Mouse (Mus musculus) macrophage (primary cell): ENCODE results near the gene Klhl26. TPM values are rescaled to one million over a fixed set of nuclear protein-coding genes. Genes with fewer than 3 reads are reported as not detected.

Experiments used
- H3K27ac ChIP-seq: fragments of 350-480 bp; formaldehyde crosslinking; 2 replicates; pipeline ENCODE4 v1.9.0; 2021
- H3K36me3 ChIP-seq: fragments of 350-480 bp; formaldehyde crosslinking; 2 replicates; pipeline ENCODE4 v1.9.0; 2021; ENCODE audit errors: inconsistent target
- H3K4me3 ChIP-seq: fragments of 350-480 bp; formaldehyde crosslinking; 2 replicates; pipeline ENCODE4 v1.9.0; 2021; ENCODE audit errors: inconsistent target
- H3K79me2 ChIP-seq: fragments of 350-480 bp; formaldehyde crosslinking; 2 replicates; pipeline ENCODE4 v1.9.0; 2021; ENCODE audit errors: inconsistent target
- WGBS: methylation state at CpG from one replicate; pipeline ENCODE4 v1.1.7; 2026; ENCODE audit warnings: inconsistent platforms; ENCODE audit not compliant: missing documents; 5-methylcytosine and 5-hydroxymethylcytosine counted together
- polyA plus RNA-seq: library from polyadenylated mRNA; stranded (reverse); fragments of 250-400 nt; gene quantifications from 3 replicates; pipeline ENCODE4 v1.2.4, GENCODE M21; 2018; ENCODE audit warnings: inconsistent platforms

Klhl26 gene
- polyA plus RNA-seq, 1 experiment from 2014 or later: 5.9 TPM

DNA sequence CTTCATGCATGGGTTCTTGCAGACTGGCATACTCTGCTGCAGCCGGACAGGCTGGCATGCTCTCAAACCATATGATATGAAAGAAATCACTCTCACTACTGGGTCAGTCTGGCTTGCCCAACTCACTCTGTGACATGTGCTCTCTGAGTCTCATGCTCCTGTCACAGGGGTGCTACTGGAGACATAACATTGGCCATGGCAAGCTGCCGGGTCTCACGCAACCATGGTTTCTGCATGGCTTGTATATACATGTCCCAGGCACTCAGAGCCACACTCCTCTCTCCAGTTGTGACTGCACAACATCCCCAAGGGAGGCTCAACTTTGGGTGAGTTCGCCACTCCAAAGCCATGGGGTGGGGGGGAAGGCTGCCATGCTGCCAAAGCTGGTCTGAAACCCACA is 45.6 kb downstream of the Klhl26 start:
- WGBS: 98% methylated on average over 4 of the region's 4 CpGs
- Histone ChIP-seq H3K27ac (no peak overlapping the region), H3K4me3 (no peak overlapping the region), H3K79me2 (no peaks in the 10 kb centered on the region), H3K36me3 (no peaks in the 10 kb centered on the region)

DNA sequence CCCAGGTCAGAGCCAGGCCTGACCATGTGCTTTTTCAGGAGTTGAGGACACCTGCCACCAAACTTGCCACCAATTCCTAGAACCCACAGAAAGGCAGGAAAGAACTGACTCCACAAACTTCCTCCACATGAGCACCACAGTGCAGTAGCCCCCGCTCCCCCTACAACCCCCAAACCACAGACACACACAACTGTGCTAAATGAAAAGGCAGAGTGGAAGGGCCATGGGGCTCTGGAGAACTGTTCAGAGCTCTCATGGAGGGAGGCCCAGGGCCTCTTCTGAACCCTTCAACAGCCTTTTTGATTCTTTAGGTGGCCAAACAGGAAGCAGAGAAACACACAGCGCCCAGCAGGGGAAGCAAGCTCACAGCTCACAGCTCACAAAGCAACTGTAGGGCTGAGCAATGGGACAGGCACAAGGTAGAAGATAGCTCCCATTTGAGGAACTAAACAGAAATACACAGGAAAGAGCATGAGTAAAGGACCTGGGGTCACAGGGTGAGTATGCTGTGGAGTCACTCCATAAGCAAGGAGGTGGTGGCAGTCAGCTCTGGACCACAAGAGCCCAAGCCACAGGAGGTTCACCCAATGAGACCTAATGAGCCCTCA is 50.4 kb downstream of the Klhl26 start:
- Histone ChIP-seq H3K4me3 (no peak overlapping the region), H3K36me3 (no peaks in the 10 kb centered on the region), H3K27ac (no peak overlapping the region), H3K79me2 (no peaks in the 10 kb centered on the region)
- 0% methylated on average over 2 of the region's 2 CpGs for WGBS

DNA sequence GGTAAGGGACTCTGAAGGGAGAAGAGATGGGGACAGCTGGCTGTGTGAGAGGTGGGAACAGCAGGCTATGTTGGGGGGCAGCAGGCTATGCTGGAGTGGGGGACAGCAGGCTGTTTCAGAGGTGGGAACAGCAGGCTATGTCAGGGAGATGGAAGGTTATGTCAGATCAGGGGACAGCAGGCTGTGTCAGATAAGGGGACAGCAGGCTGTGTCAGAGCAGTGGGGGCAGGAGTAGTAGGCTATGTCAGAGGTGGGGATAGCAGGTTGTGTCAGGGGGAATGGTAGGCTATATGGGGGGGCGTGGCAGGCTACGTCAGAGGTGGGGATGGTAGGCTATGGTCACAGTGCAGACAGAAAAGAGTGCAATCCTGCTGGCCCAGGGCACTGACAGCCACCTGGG is 54.0 kb downstream of the Klhl26 start:
- WGBS: 96% methylated on average over 2 of the region's 2 CpGs
- no peaks in the 10 kb centered on the region for H3K36me3 ChIP-seq
- H3K27ac ChIP-seq: no peak overlapping the region
- no peaks in the 10 kb centered on the region for H3K79me2 ChIP-seq
- H3K4me3 ChIP-seq: no peak overlapping the region

DNA sequence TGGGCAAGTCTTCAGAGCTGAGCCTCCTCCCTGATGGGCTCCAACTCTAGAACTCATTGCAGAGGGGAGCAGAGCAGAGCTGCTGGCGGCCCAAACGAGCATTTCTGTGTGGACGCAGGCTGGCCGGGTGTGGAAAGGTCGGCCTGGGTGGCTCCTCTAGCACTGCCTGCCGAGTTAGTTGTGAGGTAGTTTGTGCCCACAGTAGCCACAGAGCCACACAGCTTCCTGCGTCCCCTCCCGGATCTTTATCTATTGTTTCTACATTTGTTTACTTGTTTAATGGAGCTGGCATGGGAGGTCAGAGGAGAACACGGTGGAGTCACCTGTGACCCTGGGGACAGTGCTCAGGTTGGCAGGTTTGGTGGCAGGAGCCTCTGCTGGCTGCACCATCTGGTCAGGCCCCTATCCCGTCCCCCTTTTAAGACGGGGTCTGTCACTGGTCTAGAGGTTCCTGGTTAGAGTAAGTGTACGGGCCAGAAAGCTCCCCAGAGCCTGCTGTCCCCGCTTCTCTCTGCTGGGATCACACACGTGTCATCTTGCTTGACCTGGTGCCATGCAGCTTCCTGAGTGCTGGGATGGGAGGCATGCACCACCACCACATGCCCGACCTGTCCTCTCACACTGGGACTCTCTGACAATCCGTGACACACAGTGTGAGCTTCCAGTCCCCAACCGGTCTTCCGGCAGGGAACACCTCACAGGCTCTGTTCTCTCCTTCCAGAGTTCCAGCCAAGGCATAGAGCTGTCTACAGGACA is 55.2 kb downstream of the Klhl26 start:
- 54% methylated on average over 18 of the region's 18 CpGs for WGBS
- H3K27ac ChIP-seq: no peak overlapping the region

DNA sequence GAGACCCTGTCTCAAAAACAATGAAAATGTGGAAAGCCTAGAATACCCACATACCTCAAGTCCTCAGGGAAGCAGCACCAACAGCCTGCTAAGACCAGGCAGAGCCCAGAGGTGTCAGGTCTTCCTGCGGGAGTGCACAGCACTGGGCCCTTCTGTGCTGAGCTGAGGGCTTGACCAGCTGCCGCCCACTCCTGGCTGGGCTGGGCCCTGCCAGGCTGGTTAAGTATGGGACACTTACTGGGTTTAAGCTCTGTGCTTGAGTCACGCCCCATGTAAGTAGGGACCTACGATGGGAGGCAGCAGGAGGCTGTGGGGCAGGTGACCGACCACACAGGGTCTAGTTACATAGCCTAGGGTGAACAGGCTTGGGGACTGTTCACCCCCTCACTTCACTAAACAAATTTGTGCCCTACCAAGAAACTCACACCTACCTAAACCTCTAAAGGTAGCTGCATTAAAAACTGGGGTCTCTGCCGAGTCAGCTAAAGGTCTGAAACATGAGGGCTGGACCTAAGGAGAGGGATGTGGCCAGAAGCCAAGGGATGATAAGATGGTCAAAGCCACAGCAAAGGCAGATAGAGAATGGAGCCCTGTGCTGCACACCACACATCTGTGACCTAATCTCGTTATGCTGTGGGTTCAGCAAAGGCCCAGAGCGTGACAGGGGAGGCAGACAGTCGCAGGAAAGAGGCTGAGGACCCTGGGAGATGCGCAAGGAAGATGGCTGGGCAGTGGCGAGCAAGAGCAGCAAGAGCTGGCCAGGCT is 56.7 kb downstream of the Klhl26 start:
- Histone ChIP-seq H3K27ac (no peak overlapping the region), H3K4me3 (no peak overlapping the region), H3K36me3 (no peaks in the 10 kb centered on the region), H3K79me2 (no peaks in the 10 kb centered on the region)
- 91% methylated on average over 11 of the region's 11 CpGs for WGBS

More for the DNA sequence above, 55.2 kb downstream of the Klhl26 start:
- no peaks in the 10 kb centered on the region for H3K36me3 ChIP-seq
- H3K4me3 ChIP-seq: no peak overlapping the region
- H3K79me2 ChIP-seq: no peaks in the 10 kb centered on the region

DNA sequence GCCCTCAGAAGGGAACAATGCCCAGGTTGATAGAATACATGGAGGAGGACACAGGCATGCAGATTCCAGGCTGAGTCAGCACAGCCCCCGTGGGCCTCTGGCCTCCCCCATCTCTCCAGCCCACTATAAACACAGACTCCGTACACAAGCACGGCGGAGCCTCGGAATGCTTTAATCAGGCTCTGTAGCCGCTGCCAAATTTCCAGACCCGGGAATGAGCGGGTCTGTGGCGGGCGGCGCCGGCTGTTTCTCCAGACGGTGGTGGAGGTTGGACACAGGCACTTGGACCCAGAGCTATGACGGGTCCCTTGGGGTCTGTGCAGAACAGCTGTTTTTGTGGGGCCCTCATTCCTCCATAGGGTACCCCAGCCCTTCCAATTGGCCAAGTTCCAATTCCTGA is 57.8 kb downstream of the Klhl26 start:
- no peak overlapping the region for H3K4me3 ChIP-seq
- H3K36me3 ChIP-seq: no peaks in the 10 kb centered on the region
- WGBS: 93% methylated on average over 14 of the region's 14 CpGs
- H3K79me2 ChIP-seq: no peaks in the 10 kb centered on the region
- no peak overlapping the region for H3K27ac ChIP-seq

DNA sequence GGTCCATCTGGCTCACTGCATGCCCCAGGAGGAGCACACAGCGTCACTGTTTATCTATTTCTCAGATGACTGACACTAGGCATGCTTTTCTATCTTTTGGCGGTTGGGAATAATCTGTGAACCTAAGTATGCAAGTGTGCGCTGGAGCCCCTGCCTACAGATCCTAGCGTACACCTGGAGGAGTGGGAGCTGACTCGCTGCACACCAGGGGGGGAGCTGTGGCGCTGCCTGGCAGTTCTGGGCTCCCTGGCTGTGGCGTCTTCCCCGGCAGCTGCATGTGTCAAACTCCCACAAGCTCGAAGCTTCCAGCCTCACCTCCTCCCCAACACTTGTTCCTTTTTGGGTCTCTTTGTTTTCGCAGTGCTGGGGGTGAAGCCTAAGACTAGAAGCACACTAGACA is 58.9 kb downstream of the Klhl26 start:
- Histone ChIP-seq H3K27ac (no peak overlapping the region), H3K36me3 (no peaks in the 10 kb centered on the region), H3K4me3 (no peak overlapping the region), H3K79me2 (no peaks in the 10 kb centered on the region)
- 89% methylated on average over 10 of the region's 10 CpGs for WGBS

DNA sequence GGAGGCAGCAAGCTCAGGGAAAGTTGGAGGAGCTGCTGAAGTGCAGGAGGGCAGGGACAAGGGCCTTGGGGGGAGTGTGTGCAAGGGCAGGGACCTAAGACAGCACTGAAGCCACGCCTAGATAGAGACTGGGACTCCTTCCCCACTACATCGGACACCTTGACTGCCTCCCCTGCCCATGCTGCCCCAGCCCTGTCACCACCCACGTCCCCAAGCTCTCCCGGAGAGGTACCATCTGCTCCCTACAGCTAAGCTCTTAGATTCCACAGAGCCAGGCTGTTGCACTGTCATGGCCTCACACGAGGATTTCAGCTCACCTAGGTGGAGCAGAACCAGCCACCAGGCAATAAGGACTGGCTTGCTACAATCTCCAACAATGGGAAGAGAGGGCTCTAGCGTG is 59.8 kb downstream of the Klhl26 start:
- Histone ChIP-seq H3K27ac (no peak overlapping the region), H3K36me3 (no peaks in the 10 kb centered on the region), H3K4me3 (no peak overlapping the region), H3K79me2 (no peaks in the 10 kb centered on the region)
- 96% methylated on average over 6 of the region's 6 CpGs for WGBS

DNA sequence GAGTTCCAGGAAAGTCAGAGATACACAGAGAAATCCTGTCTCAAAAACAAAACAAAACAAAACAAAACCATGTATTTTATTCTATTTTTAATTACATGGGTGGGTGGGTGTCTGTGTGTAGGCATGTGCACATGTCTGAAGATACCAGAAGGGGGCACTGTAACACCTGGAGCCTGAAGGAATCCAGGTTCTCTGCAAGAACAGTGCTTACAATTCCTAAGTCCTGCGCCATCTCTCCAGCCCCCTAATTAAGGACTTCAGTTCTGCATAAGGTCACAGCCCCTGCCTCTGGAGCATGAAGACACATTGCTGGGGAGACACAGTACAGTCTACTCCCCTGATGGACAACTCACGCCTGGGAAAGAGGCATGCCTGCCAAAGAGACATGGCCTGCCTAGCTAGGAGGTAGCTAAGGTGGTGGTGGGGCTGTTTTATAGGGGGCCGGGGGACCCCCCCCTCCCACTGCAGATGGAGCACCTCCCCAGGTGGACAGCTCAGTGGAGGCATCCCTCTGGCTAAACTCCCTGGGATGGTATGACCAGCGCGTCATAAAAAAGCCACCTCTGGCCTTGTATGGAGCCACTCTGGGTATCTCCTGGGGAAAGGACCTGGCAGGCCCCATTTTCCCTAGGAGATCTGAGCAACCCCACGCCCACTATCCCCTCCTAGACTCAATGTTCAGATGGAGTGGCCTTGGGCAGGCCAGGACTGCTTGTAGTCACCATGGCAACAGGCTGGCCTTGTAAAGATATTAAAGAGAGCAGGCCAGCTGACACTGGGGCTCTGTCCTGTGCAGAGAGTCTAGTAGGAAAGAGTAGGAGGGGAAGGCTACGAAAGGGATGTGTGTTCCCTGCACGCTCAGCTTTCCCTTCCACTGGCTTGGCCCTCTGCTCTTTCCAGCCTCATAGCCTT is 61.0 kb downstream of the Klhl26 start:
- Histone ChIP-seq H3K79me2 (no peaks in the 10 kb centered on the region), H3K36me3 (no peaks in the 10 kb centered on the region), H3K4me3 (no peak overlapping the region), H3K27ac (no peak overlapping the region)
- 93% methylated on average over 8 of the region's 8 CpGs for WGBS

DNA sequence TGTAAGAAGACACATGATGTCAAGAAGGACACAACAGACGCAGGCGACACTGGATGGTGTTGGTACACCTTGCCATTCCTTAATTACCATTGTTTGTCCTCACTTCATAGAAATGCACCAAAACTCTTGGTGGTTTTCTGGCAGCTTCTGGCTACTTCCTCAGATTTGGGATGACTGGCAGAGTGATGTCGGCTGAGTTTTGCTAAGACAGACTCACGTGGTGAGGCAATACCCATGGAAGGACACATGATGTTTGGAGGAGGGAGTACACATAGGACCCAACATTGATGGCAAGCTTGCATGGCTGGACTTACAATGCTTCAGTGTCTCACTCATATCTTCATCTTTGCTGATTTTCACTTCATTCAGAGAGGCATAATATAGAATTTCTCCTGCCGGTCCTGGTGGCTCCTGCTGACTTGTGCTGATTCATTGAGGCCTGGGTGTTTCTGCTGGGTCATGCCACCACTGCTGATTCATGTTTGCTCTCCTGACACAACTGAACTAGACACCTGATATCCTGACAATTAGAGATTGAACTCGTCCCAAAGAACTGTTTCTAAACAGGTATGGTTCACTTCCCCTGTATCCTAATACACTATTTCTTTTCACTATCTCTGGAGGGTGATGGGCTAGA is 62.3 kb downstream of the Klhl26 start:
- 53% methylated on average over 6 of the region's 6 CpGs for WGBS
- H3K4me3 ChIP-seq: no peak overlapping the region
- H3K36me3 ChIP-seq: no peaks in the 10 kb centered on the region
- no peaks in the 10 kb centered on the region for H3K79me2 ChIP-seq
- no peak overlapping the region for H3K27ac ChIP-seq

DNA sequence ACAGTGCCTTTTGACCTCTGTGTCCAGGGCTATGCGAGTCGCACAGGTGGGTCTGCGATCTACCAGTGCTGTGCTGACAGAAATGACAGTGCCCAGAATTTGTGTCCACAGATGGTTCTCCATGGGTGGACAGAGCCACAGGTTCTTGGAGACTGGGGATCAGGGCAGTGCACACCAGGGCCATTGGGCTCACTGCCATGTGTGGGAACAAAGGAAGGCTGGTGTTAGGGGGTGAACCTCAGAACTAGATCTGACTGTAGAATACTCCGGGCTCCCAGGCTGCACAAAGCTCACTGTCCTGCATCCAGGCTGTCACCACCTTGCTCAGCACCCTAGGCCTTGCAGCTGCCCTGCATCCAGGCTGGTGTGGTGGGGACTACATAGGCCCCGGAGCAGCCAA is 66.5 kb downstream of the Klhl26 start:
- Histone ChIP-seq H3K36me3 (no peaks in the 10 kb centered on the region), H3K4me3 (no peak overlapping the region), H3K27ac (no peak overlapping the region), H3K79me2 (no peaks in the 10 kb centered on the region)
- 94% methylated on average over 5 of the region's 5 CpGs for WGBS

DNA sequence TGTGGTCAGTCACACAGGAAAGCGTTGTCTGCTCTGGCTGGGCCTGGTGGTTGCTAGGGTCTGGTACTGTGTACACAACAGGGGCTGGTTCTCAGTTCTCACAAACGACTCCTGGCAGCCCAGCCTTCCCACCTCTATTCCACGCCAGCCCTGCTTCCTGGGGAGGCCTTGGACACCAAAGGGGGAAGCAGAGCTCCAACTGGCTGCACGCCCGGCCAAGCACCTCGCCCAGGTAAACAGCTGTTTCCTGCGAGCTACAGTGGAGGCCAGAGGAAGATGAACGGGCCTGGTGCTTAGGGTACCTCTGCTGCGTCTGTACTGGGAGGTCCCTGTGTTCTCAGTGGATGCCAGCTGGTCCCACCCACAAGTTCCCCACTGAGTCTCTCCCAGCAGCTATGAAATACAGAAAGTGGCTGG is 67.3 kb downstream of the Klhl26 start:
- no peak overlapping the region for H3K27ac ChIP-seq
- no peak overlapping the region for H3K4me3 ChIP-seq
- no peaks in the 10 kb centered on the region for H3K79me2 ChIP-seq
- 59% methylated on average over 9 of the region's 9 CpGs for WGBS
- no peaks in the 10 kb centered on the region for H3K36me3 ChIP-seq

DNA sequence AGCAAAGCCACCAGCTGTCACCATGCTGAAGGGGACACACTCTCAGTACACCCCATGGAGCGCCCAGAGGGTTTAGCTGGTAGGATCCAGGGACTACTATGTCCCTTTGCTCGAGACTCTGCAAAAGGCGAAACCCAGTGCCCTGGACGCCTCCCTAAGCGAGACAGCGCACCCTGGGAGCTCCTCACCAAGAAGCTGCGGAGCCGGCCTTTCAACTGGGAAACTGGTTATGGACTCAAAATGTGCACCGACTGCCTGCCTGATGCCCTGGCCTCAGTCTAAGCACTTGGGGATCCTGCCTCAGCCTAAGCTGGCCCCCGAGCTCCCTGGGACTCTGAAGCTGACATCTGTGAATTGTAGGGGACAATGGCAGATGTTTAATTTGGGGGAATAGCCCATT is 67.7 kb downstream of the Klhl26 start:
- no peaks in the 10 kb centered on the region for H3K36me3 ChIP-seq
- 94% methylated on average over 10 of the region's 10 CpGs for WGBS
- no peak overlapping the region for H3K27ac ChIP-seq
- no peaks in the 10 kb centered on the region for H3K79me2 ChIP-seq
- H3K4me3 ChIP-seq: no peak overlapping the region

DNA sequence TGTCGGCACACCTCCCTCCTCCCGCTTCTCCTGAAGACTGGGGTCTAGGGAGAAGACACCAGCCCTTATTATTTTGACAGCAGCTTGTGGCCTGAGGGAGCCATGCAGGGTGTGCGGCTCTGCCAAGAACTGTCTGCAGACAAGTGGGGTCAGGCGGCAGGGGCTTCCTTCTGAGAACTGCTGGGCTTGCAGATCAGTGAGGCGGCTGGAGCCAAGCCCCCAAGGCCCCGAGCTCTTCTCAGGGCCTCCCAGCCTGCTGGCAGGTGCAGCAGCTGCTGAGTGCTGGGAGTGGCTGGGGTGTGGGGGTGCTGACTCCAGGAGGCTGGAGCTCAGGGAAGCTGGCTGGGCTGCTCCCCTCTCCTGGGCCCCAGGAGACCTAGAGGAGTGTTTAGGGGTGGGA is 68.5 kb downstream of the Klhl26 start:
- Histone ChIP-seq H3K4me3 (no peak overlapping the region), H3K79me2 (no peaks in the 10 kb centered on the region), H3K36me3 (no peaks in the 10 kb centered on the region), H3K27ac (no peak overlapping the region)
- 89% methylated on average over 6 of the region's 6 CpGs for WGBS
